Mouse (Mus musculus) liver, adult 2 months (tissue): ENCODE measurements at regions not wholly inside any gene's neighbourhood (a gene's known extent, or its start where the extent isn't known, plus 50 kb on each side); places are given as distances from the start of the nearest gene placed in this dataset.

ENCODE experiments used
- DNase-seq: peaks from one replicate; pipeline ENCODE4 v3.0.0-alpha.2; 2011; ENCODE audit warnings: low read depth, low spot score; ENCODE audit errors: extremely low read depth
- H3K27ac ChIP-seq: fragments of 200-500 bp; replicated peaks from 2 replicates; pipeline ENCODE4 v1.5.1; 2012; ENCODE audit warnings: low read depth, mild to moderate bottlenecking, control low read depth, inconsistent platforms, low read length; ENCODE audit not compliant: insufficient read depth
- H3K27me3 ChIP-seq: fragments of 200-500 bp; 2 replicates; pipeline ENCODE4 v1.6.1; 2012; ENCODE audit warnings: mild to moderate bottlenecking, moderate library complexity, low read length, inconsistent platforms; ENCODE audit not compliant: control insufficient read depth, insufficient read depth
- H3K36me3 ChIP-seq: fragments of 200-500 bp; 2 replicates; pipeline ENCODE4 v1.6.1; 2012; ENCODE audit warnings: low read length, inconsistent platforms; ENCODE audit not compliant: control insufficient read depth, insufficient read depth
- H3K4me1 ChIP-seq: fragments of 200-500 bp; 2 replicates; pipeline ENCODE4 v1.6.1; 2011; ENCODE audit warnings: low read length; ENCODE audit not compliant: control insufficient read depth, insufficient read depth
- H3K4me3 ChIP-seq: fragments of 200-500 bp; 2 replicates; pipeline ENCODE4 v1.5.1; 2011; ENCODE audit warnings: low read depth, mild to moderate bottlenecking, control low read depth, low read length, moderate library complexity; ENCODE audit not compliant: insufficient read depth
- H3K79me2 ChIP-seq: fragments of 200-500 bp; 2 replicates; pipeline ENCODE4 v1.6.1; 2012; ENCODE audit warnings: inconsistent platforms, mild to moderate bottlenecking, low read length, moderate library complexity; ENCODE audit not compliant: control insufficient read depth, insufficient read depth
- H3K9ac ChIP-seq: fragments of 200-500 bp; 2 replicates; pipeline ENCODE4 v1.6.1; 2012; ENCODE audit warnings: low read depth, mild to moderate bottlenecking, control low read depth, inconsistent platforms, low read length
- CTCF ChIP-seq: fragments of 200-500 bp; IDR thresholded peaks from 2 replicates; pipeline ENCODE4 v1.5.1; 2011; ENCODE audit warnings: low read depth, low read length, control low read depth
- POLR2A ChIP-seq: fragments of 200-500 bp; IDR thresholded peaks from 2 replicates; pipeline ENCODE4 v1.6.1; 2011; ENCODE audit warnings: low read length, control low read depth; ENCODE audit not compliant: insufficient read depth; ENCODE audit errors: extremely low read depth
- WGBS: fragments of 180-500 bp; shearing (Covaris S2); methylation state at CpG from one replicate; pipeline ENCODE4 v1.1.7; 2018; 5-methylcytosine and 5-hydroxymethylcytosine counted together

DNA sequence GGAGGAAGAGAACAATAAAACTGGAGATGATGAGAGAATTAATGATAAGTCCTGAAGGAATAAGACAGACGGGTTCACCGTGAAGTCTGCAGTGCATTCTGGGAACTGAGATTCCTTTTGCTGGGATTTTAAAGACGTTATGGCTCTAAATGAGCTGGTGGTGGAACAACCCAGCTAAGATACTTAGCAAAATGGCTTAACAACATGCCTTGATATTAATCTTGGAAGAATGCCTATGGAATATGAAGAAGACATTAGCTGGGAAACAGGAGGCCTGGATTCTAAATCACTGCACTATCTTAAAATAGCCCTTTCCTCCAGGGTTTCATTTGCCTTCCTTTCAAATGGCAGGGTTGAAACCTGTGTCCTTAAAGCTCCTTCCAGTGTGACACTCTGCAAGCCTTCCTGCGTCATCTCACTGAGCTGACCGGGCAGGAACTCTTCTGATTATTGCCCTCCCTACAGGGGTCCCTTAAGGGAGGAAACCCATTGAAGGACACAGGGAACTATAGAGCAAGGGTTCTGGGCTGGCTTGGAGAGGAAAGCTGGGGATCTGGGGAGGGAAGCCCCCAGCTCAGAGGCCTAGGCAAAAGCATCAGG, 323.9 kb upstream of the Trib2 start:
- H3K27ac ChIP-seq: no peak overlapping the region
- H3K4me3 ChIP-seq: no peak overlapping the region
- H3K27me3 ChIP-seq: no peaks in the 10 kb centered on the region
- 78% methylated on average over 5 of the region's 5 CpGs for WGBS
- no peaks in the 10 kb centered on the region for H3K36me3 ChIP-seq
- H3K79me2 ChIP-seq: no peaks in the 10 kb centered on the region
- no peak for DNase-seq
- no peaks in the 10 kb centered on the region for H3K4me1 ChIP-seq
- TF ChIP-seq CTCF (no peak), POLR2A (no peak)
- no peak overlapping the region for H3K9ac ChIP-seq

DNA sequence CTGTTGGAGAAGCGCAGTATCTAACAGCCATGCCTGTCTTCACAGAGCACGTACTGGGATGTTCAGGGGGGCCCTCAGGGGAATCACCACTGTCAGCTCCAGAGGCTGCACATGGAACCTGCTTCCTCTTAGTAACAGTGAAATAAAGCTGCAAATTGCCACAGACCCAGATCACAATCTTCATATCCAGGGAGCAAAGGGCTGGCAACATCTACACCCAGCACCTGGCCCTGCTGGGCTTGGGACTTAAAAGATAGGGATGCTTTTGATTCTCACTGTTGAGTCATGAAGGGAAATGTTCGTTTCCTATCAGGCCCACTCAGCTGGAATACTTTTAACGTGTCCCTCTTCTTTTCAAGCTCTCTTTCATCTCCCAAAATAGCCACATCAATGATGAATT, 322.4 kb upstream of the Trib2 start:
- DNase-seq: no peak
- H3K27ac ChIP-seq: no peak overlapping the region
- no peak overlapping the region for H3K9ac ChIP-seq
- no peaks in the 10 kb centered on the region for H3K27me3 ChIP-seq
- TF ChIP-seq CTCF (no peak), POLR2A (no peak)
- no peak overlapping the region for H3K4me3 ChIP-seq
- no peaks in the 10 kb centered on the region for H3K79me2 ChIP-seq
- H3K4me1 ChIP-seq: no peaks in the 10 kb centered on the region
- 72% methylated on average over 4 of the region's 4 CpGs for WGBS
- no peaks in the 10 kb centered on the region for H3K36me3 ChIP-seq

DNA sequence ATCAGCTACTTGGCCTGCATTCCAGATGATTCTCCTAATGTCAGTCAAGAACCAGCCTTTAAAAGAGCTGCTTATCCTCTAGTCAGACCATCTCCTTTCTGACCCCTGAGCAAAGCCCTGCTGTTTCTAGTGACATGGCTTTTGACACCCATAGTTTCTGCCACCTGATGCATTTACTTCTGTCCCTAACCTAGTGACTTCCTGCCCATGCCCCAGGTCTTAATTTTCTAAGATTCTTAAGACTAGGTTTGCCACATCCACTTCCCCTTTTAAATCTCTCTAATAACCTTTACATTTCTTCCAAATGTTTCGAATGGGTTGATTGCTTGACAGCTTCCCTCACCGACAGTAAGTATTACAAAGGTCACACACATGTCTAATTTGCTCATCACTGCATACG, 321.1 kb upstream of the Trib2 start:
- 69% methylated on average over 3 of the region's 3 CpGs for WGBS
- DNase-seq: no peak
- Histone ChIP-seq H3K36me3 (no peaks in the 10 kb centered on the region), H3K4me1 (no peaks in the 10 kb centered on the region), H3K27me3 (no peaks in the 10 kb centered on the region), H3K27ac (no peak overlapping the region), H3K9ac (no peak overlapping the region), H3K79me2 (no peaks in the 10 kb centered on the region), H3K4me3 (no peak overlapping the region)
- TF ChIP-seq POLR2A: no peak
- TF ChIP-seq CTCF: no peak

DNA sequence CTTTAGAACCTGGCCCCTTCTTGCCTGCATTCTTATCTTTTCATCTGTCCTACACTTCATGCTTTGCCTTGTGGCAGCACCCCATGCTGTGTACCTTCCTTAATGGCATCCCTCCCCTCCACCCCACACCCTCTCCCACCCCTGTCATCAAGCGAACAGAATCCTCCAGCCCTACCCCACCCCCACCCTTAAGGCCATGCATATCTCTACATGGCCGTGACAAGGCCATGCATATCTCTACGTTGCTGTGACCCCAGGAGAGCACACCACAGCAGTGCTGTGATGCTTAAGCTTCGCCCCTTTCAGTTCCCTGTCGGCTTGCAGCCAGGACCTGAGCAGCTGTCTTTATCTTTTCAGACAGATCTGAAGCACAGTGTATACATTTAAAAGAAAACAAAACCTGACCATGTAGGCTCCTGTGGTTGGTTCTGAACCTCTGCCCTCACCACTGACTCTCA, 319.5 kb upstream of the Trib2 start:
- WGBS: 42% methylated on average over 5 of the region's 5 CpGs
- no peaks in the 10 kb centered on the region for H3K79me2 ChIP-seq
- DNase-seq: no peak
- H3K27ac ChIP-seq: no peak overlapping the region
- H3K4me1 ChIP-seq: no peaks in the 10 kb centered on the region
- H3K9ac ChIP-seq: no peak overlapping the region
- H3K36me3 ChIP-seq: no peaks in the 10 kb centered on the region
- H3K4me3 ChIP-seq: no peak overlapping the region
- no peak for TF ChIP-seq CTCF
- no peak for TF ChIP-seq POLR2A
- H3K27me3 ChIP-seq: no peaks in the 10 kb centered on the region

DNA sequence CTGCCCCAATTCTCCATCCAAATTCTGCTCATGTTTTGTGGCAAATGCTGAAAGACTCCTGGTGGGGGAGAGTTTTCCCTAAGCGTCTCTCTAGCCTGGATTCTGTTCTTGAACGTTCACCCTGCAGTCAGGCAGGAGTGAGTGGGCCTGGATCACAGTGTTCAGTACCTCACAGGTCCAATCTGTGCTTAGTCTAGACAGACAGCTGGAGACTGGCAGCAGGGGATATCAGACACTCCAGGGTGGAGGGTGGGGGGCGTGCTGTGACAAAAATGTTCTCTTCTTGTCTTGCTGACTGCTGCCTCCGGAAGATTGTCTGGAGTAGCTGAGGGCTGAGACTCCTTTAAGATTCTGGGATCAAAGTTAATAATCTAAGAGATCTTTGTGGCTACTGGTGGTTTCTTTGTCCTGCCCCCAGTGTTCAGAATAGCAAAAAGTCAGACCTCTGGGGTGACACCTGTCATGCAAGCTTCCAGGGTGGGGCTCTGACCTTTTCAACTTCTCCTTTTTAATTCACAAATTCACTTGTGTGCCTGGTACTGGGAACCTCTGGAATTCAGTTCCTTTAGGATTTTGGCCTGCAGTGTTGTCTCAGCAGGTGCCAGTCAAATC, 319.0 kb upstream of the Trib2 start:
- H3K27ac ChIP-seq: no peak overlapping the region
- no peak for DNase-seq
- no peaks in the 10 kb centered on the region for H3K4me1 ChIP-seq
- 75% methylated on average over 4 of the region's 4 CpGs for WGBS
- H3K36me3 ChIP-seq: no peaks in the 10 kb centered on the region
- no peak overlapping the region for H3K9ac ChIP-seq
- TF ChIP-seq POLR2A: no peak
- no peak for TF ChIP-seq CTCF
- no peaks in the 10 kb centered on the region for H3K27me3 ChIP-seq
- no peaks in the 10 kb centered on the region for H3K79me2 ChIP-seq
- no peak overlapping the region for H3K4me3 ChIP-seq

DNA sequence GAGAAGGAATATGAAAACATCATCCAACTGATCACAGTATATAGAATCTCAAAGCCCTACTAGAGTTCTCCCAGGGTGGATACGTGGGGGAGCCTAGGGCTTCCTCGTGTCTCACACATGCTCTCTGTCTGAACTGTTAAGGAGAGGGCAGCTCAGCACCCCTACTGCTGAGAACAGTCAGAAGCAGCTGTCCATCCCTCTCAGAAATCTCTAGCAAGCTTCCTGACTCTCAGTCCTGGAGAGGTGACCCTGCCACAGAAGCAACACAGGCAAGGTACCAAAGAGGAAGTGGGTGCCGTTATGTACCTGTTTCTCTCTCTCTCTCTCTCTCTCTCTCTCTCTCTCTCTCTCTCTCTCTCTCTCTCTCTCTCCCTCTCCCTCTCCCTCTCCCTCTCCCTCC, 317.7 kb upstream of the Trib2 start:
- Histone ChIP-seq H3K79me2 (no peaks in the 10 kb centered on the region), H3K27me3 (no peaks in the 10 kb centered on the region), H3K4me1 (no peaks in the 10 kb centered on the region), H3K36me3 (no peaks in the 10 kb centered on the region), H3K9ac (no peak overlapping the region), H3K27ac (no peak overlapping the region), H3K4me3 (no peak overlapping the region)
- no peak for DNase-seq
- TF ChIP-seq POLR2A: no peak
- TF ChIP-seq CTCF: no peak
- 76% methylated on average over 3 of the region's 3 CpGs for WGBS
